Mouse (Mus musculus) hindbrain, embryonic 14.5 days (tissue): Measurements from ENCODE around the gene Gm14399. TPM values are rescaled to one million over a fixed set of nuclear protein-coding genes. Genes with fewer than 3 reads are reported as not detected.
"Not testable (repeated sequence)": the region's sequence is repeated elsewhere in the genome, so short reads cannot be mapped to it uniquely, and the experiment has no call there.

Experiments used
- ATAC-seq: fragments of 200-750 bp; cut with Nextera tagmentation; 2 replicates; pipeline ENCODE4 v1.8.0; 2017; ENCODE audit warnings: moderate number of reproducible peaks, mild to moderate bottlenecking, moderate TSS enrichment, moderate library complexity; ENCODE audit not compliant: low FRiP score
- DNase-seq: peaks from one replicate; pipeline ENCODE4 v3.0.0-alpha.2; 2015; ENCODE audit warnings: low spot score
- H3K27ac ChIP-seq: fragments of 300-500 bp; sonication (generic); 2 replicates; pipeline ENCODE4 v1.5.1; 2014; ENCODE audit warnings: mild to moderate bottlenecking, moderate library complexity
- H3K27me3 ChIP-seq: fragments of 300-500 bp; sonication (generic); 2 replicates; pipeline ENCODE4 v1.6.1; 2014; ENCODE audit warnings: mild to moderate bottlenecking, low read length, mixed read lengths; ENCODE audit not compliant: control insufficient read depth, insufficient read depth
- H3K36me3 ChIP-seq: fragments of 300-500 bp; sonication (generic); replicated peaks from 2 replicates; pipeline ENCODE4 v1.6.1; 2014; ENCODE audit not compliant: control insufficient read depth, insufficient read depth
- H3K4me1 ChIP-seq: fragments of 300-500 bp; sonication (generic); replicated peaks from 2 replicates; pipeline ENCODE4 v1.6.1; 2014; ENCODE audit warnings: antibody characterized with exemption, low read length, mixed read lengths; ENCODE audit not compliant: control insufficient read depth, insufficient read depth
- H3K4me2 ChIP-seq: fragments of 300-500 bp; sonication (generic); replicated peaks from 2 replicates; pipeline ENCODE4 v1.6.1; 2014; ENCODE audit warnings: mild to moderate bottlenecking, moderate library complexity
- H3K4me3 ChIP-seq: fragments of 300-500 bp; sonication (generic); replicated peaks from 2 replicates; pipeline ENCODE4 v1.5.1; 2014; ENCODE audit warnings: mild to moderate bottlenecking, low read length
- H3K9ac ChIP-seq: fragments of 300-500 bp; sonication (generic); 2 replicates; pipeline ENCODE4 v1.6.1; 2014
- H3K9me3 ChIP-seq: fragments of 300-500 bp; sonication (generic); 2 replicates; pipeline ENCODE4 v1.6.1; 2016; ENCODE audit warnings: low read length; ENCODE audit not compliant: control insufficient read depth
- WGBS: fragments of 180-500 bp; shearing (Covaris S2); extraction: QIAGEN DNeasy Blood & Tissue Kit; methylation state at CpG from one replicate; pipeline ENCODE4 v1.1.7; 2014; 5-methylcytosine and 5-hydroxymethylcytosine counted together
- polyA plus RNA-seq: library from polyadenylated mRNA; unstranded; fragments of >200 nt; fragmentation: Nextera tagmentation; extraction: Ambion mirVana; gene quantifications from 2 replicates; pipeline ENCODE4 v1.2.1, GENCODE M21; 2014

Gene Gm14399
- polyA plus RNA-seq, 1 experiment from 2014 or later: 8.1 TPM

DNA sequence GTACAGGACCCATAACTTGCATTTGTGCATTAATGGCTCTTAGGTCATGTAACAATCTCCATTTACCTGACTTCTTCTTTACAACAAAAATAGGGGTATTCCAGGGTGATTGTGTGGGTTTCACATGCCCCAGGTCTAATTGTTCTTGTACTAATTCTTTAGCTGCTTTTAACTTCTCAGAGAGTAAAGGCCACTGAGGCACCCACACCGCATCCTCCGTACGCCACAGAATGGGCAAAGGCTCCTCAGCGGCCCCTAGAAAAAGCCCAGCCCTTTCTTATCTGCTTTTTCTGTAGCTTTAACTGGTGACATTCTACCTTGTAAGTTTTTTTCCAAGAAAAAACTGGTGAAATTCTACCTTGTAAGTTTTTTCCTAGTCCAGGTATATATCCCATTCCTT, 19.6 kb upstream of the Gm14399 start:
- H3K9ac ChIP-seq, H3K4me3 ChIP-seq, ATAC-seq, H3K4me2 ChIP-seq, H3K36me3 ChIP-seq, DNase-seq, H3K27me3 ChIP-seq, H3K4me1 ChIP-seq, H3K27ac ChIP-seq, H3K9me3 ChIP-seq: not testable (repeated sequence)
- 85% methylated on average over 4 of the region's 4 CpGs for WGBS

DNA sequence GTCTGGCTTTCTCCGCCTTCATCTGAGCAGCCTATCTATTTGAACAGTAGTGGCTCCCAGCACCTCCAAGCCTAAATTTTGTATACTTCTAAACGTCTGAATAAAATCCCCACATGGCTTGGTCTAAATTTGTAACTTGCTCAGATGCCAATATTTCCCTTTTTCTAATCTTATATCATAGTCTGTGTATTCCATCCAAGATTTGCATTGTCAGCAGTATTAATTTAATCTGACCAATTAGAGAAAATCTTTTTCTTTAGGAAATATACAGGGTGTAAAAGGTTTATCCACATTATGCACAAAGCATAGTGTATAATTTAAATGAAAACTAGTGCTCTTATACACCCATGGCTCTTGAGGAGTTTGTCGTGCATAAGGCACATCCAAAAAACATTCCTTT, 16.8 kb upstream of the Gm14399 start:
- H3K27me3 ChIP-seq: no peaks in the 10 kb centered on the region
- H3K4me2 ChIP-seq: no peak overlapping the region
- WGBS: 86% methylated on average over 3 of the region's 3 CpGs
- H3K4me3 ChIP-seq: no peak overlapping the region
- H3K27ac ChIP-seq: no peak overlapping the region
- H3K9me3 ChIP-seq: peaks cover 8% of the 10 kb centered on the region; the same call in 1 of the 2 replicates
- ATAC-seq: no peak
- H3K9ac ChIP-seq: no peak overlapping the region
- no peak for DNase-seq
- H3K36me3 ChIP-seq: no peaks in the 10 kb centered on the region
- H3K4me1 ChIP-seq: no peaks in the 10 kb centered on the region

DNA sequence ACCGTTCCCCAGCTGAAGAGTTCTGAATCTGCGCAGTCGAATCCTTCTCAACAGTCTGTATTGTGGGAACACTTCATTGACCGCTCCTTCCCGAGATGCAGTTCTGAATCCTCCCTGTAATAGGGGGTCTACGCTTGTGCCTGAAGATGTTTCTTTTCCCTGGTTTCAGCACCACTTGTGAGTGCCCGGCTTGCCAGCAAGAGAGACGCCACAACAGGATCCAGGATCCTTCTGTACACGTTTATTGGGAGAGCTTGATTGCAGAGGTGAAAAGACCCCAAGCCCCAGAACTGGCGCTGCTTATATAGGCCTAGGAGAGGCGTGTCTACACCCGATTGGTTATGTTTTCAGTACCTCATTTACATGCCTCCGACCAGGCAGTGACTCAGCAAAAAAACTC, 14.9 kb upstream of the Gm14399 start:
- no peak overlapping the region for H3K27ac ChIP-seq
- H3K9ac ChIP-seq: no peak overlapping the region
- H3K4me3 ChIP-seq: no peak overlapping the region
- WGBS: 92% methylated on average over 13 of the region's 13 CpGs
- ATAC-seq (no peak), DNase-seq (no peak)
- H3K4me1 ChIP-seq: no peaks in the 10 kb centered on the region
- no peaks in the 10 kb centered on the region for H3K27me3 ChIP-seq
- H3K36me3 ChIP-seq: no peaks in the 10 kb centered on the region
- H3K4me2 ChIP-seq: no peak overlapping the region
- peaks cover 8% of the 10 kb centered on the region; the same call in 1 of the 2 replicates for H3K9me3 ChIP-seq

DNA sequence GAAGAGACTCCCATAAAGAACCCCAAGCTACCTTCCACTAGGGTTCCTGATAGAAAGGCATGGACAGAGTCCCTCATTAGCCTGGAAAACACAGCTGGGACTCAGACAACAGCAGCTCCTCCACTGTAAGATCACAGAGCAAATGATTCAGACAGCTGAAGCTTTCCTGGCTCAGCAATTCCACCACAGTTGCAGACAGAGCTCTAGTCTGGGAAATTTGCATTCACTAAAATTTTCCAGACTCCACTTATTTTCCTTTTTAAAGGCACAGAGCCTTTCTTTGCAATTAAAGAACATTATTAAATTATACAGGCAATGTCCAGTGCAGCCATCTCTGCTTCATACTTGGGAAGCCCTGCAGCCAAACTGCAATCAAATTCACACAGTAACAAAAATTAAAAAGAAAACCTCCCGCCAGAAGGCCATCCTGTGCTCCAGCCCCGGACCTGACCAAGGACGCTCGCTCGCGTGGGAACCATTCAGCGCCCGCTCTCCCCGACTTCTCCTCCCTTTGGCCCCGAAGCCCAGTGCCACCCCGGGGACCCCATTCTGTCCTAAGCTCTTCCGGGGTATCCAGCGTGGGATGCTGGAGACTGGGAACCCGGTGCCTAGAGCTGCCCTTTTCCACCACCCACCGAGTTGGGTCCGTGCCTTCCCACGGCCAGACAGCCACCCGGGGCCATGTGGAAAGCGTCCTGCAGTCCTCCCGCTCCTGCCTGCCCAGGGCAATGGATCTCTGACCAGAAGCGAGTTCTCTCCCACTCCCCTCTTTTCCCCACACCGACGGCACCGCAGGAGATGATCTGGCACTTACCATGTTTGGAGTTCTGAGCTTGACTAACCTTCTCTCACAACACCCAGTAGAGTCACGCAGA, 457 bp downstream of the Gm14399 start:
- H3K9me3 ChIP-seq, H3K36me3 ChIP-seq, H3K27ac ChIP-seq, H3K4me1 ChIP-seq, H3K9ac ChIP-seq, ATAC-seq, DNase-seq, H3K27me3 ChIP-seq: not testable (repeated sequence)
- 7% methylated on average over 25 of the region's 25 CpGs for WGBS
- Histone ChIP-seq H3K4me3 (peak overlapping the region; percentile 38), H3K4me2 (peak overlapping the region; percentile 50)

DNA sequence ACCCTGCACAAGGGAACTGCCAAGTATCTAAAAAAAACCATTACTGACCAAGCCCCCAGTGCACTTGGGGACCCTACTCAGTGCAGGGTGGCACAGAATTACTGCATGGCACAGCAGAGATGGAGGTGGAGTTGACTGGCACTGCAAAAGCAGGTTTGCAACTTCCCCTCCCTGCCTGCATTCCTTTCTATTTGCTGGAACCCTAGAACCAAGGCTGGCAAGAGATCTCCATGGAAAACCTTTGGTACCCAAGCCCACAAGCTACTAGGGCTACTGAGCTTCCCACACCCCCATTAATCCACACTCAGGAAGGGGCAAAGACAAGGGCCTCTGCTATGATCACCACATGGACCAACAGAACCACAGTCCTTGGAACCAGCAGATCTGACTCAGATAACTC, 1.2 kb downstream of the Gm14399 start:
- H3K9ac ChIP-seq, H3K4me3 ChIP-seq, H3K27me3 ChIP-seq, DNase-seq, H3K4me1 ChIP-seq, ATAC-seq, H3K9me3 ChIP-seq, H3K4me2 ChIP-seq, H3K36me3 ChIP-seq, H3K27ac ChIP-seq: not testable (repeated sequence)

Other genes starting within 250 kb of the Gm14399 start
- gene Gm14444, start 131.8 kb downstream of the Gm14399 start, polyA plus RNA-seq: not detected in 2 replicates
- 0.47 and 0.51 TPM in 2 replicates for gene Gm14393, start 74.2 kb downstream of the Gm14399 start, polyA plus RNA-seq
- gene Gm14443, start 33.9 kb upstream of the Gm14399 start, polyA plus RNA-seq: 0.90 and 1.5 TPM in 2 replicates
- gene Gm14391, start 64.9 kb upstream of the Gm14399 start, polyA plus RNA-seq: 12.2 and 13.2 TPM in 2 replicates
- 0.33 and 1.0 TPM in 2 replicates for gene Gm14440, start 133.1 kb upstream of the Gm14399 start, polyA plus RNA-seq
- gene Gm4631, start 196.2 kb upstream of the Gm14399 start, polyA plus RNA-seq: 22.7 and 26.3 TPM in 2 replicates
- gene Zfp968, start 230.4 kb upstream of the Gm14399 start, polyA plus RNA-seq: 3.8 and 5.8 TPM in 2 replicates